Mouse (Mus musculus) testis, adult 2 months (tissue): ENCODE data around the gene Zfp141.

ENCODE experiments used
- CTCF ChIP-seq: fragments of 200-500 bp; IDR thresholded peaks from 2 replicates; pipeline ENCODE4 v1.5.1; 2012; ENCODE audit warnings: low read depth, mild to moderate bottlenecking, inconsistent platforms, low read length, moderate library complexity; ENCODE audit not compliant: control insufficient read depth, insufficient read depth, insufficient replicate concordance
- POLR2A ChIP-seq: fragments of 200-500 bp; IDR thresholded peaks from 2 replicates; pipeline ENCODE4 v1.6.1; 2012; ENCODE audit warnings: low read depth, mild to moderate bottlenecking, inconsistent platforms, low read length, moderate library complexity; ENCODE audit not compliant: control insufficient read depth

DNA sequence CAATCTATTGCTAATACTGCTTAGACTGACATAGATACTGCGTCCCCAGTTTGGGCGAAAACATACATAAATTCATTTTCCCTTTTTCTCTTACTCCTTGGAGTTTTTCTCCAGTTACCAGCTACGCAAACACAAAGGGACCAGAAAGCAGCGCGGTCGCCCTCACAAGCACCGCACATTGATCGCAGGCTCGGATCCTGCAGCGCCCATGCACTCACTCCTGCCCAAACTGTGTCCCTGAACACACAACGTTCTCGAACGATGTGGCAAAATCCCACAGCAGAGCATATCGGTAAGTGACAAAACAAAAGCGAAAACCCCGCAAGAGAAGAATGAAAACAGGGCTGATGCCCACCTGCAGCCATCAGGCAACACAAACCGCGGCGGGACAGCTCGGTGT is 354 bp downstream of the Zfp141 start:
- no peak for TF ChIP-seq POLR2A
- no peak for TF ChIP-seq CTCF
